Mouse (Mus musculus): ENCODE measurements around the gene Zfp442.
A peak's percentile ranks its signal among the peaks of the same experiment; 100 is the strongest.
"Not testable (repeated sequence)": the region's sequence is repeated elsewhere in the genome, so short reads cannot be mapped to it uniquely, and the experiment has no call there.

The Zfp442 gene

GRCm38 (mm10) chr2:150451180-150451919, at the start of gene Zfp442:
Gene Zfp442 (minus strand): TSS chr2:150451486.
- peak; percentile 45 for DNase-seq

- peak; percentile 3 for DNase-seq
These were observed 49.1 kb upstream of the Zfp442 start for GRCm38 (mm10) chr2:150500124-150500973.

GRCm38 (mm10) chr2:150493031-150493430, 41.7 kb upstream of the Zfp442 start:
- DNase-seq, result no peak

GRCm38 (mm10) chr2:150484939-150485778, 33.9 kb upstream of the Zfp442 start, which contains the start of gene Zfp345:
Gene Zfp345 (minus strand): TSS chr2:150485091.
- DNase-seq, result not testable (repeated sequence)

GRCm38 (mm10) chr2:150439084-150439483, 12.2 kb downstream of the Zfp442 start:
- DNase-seq, result not testable (repeated sequence)

- not testable (repeated sequence) for DNase-seq
These were observed 39.1 kb downstream of the Zfp442 start for GRCm38 (mm10) chr2:150412146-150412545.

GRCm38 (mm10) chr2:150390198-150390597, 61.1 kb downstream of the Zfp442 start:
- DNase-seq, result no peak

- not testable (repeated sequence) for DNase-seq
These were observed 65.7 kb downstream of the Zfp442 start for GRCm38 (mm10) chr2:150385553-150386106.

GRCm38 (mm10) chr2:150362878-150363229, 88.4 kb downstream of the Zfp442 start:
- no peak for DNase-seq

- DNase-seq, result peak; percentile 75
These were observed 89.0 kb downstream of the Zfp442 start, which contains the start of gene 3300002I08Rik for GRCm38 (mm10) chr2:150362113-150362877. Gene 3300002I08Rik (minus strand): TSS chr2:150362765.
